27 mouse cellular contexts compared by ENCODE assay signal in the genomic region with DNA sequence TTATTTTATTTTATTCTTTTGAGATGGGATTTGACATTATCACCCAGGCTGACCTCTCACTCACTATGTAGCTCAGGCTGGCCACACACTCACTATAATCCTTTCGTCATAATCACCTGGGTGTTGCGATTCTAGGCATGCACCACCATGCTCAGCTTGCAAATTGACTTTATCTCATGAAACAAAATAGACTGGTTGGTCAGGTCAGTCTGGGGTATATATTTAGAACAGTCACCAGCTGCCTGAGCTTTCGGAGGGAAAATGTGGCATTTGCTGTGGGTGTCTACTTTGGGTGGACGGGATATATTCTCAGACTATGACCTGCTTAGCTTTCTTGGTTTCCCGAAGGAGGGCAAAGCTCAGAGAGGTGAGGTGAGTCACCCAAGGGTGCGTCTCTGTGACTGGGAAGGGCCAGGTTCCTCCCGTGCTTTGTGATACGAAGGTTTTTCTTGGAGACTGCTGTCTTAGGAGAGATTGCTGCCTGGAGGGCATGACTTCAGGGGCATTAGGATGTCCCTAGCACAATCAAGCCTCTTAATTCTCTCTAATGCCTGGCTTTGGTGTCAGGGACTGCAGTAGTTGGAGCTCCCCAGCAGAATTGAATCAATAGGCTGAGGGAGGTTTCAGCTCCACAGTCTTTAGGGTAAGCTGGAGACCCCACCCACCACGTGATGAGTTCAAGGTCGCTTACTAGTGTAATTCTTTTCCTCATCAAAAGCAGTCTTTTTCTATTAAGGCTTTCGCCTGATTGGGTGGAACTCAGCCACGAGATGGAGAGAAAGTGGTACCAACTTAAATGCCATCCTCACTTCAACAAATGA. TPM values are rescaled to one million over a fixed set of nuclear protein-coding genes. Genes with fewer than 3 reads are reported as not detected.
DNase-seq lines count a peak whose midpoint lies in the region; ATAC-seq lines count a peak whose summit lies in the region.
"Had no signal": no experiment of that assay in that cellular context is flagged by ENCODE, and none has a peak within 500 bp of the region (broad histone marks: within the 10 kb centered on the region; RNA-seq: fewer than 3 reads in every experiment).

No protein-coding gene starts in this region.

- no peaks in the 10 kb centered on the region for H3K27me3 ChIP-seq in heart, embryonic 13.5 days (replicated peaks)
- H3K27me3 ChIP-seq: embryonic facial prominence, embryonic 12.5 days; kidney, embryonic 15.5 days; lung, embryonic 15.5 days; midbrain, embryonic 12.5 days; neural tube, embryonic 13.5 days had no signal

- ATAC-seq in heart, embryonic 13.5 days (ENCODE audit: extremely low read depth, insufficient number of reproducible peaks, low FRiP score, low TSS enrichment) = no peak
- no peak for ATAC-seq in monocyte, adult 5-6 weeks (replicated peaks; ENCODE audit: insufficient number of reproducible peaks, low FRiP score, low TSS enrichment, poor library complexity, severe bottlenecking)
- ATAC-seq in megakaryocyte-erythroid progenitor cell, adult 5-6 weeks (replicated peaks; ENCODE audit: low FRiP score, low TSS enrichment, poor library complexity, severe bottlenecking) = no peak
- ATAC-seq: forebrain, embryonic 14.5 days had no signal

- no peak overlapping the region for H3K4me3 ChIP-seq in heart, embryonic 13.5 days
- H3K4me3 ChIP-seq: embryonic facial prominence, embryonic 12.5 days; erythroblast, embryonic 14.5 days; kidney, embryonic 15.5 days; lung, embryonic 15.5 days; midbrain, embryonic 12.5 days; neural tube, embryonic 13.5 days had no signal

- H3K9ac ChIP-seq in heart, embryonic 13.5 days = 0 out of 2 replicates have a peak overlapping the region, but pooled peaks have one; percentile 8
- H3K9ac ChIP-seq: embryonic facial prominence, embryonic 12.5 days; hindbrain, embryonic 14.5 days; kidney, embryonic 15.5 days; liver, embryonic 14.5 days; lung, embryonic 15.5 days; midbrain, embryonic 12.5 days; neural tube, embryonic 13.5 days had no signal

- peak overlapping the region; percentile 41 for H3K4me2 ChIP-seq in heart, embryonic 13.5 days
- H3K4me2 ChIP-seq: embryonic facial prominence, embryonic 12.5 days; hindbrain, embryonic 14.5 days; kidney, embryonic 15.5 days; lung, embryonic 15.5 days; midbrain, embryonic 12.5 days; neural tube, embryonic 13.5 days had no signal

- DNase-seq in heart, adult 11 months = no peak
- peak; percentile 25 for DNase-seq in urinary bladder, adult 2 months (ENCODE audit: low spot score)
- DNase-seq in urinary bladder, postnatal 4 days (ENCODE audit: low spot score in 2 of 2) = no peak
- peak; percentile 80 for DNase-seq in large intestine, adult 2 months (ENCODE audit: low read depth, low spot score)
- DNase-seq in left cerebral cortex, postnatal 10 days (ENCODE audit: extremely low spot score in 1 of 2, low spot score in 2 of 2) = no peak
- DNase-seq: adrenal gland, adult 2 months; cerebellum, adult 9-11 months; gastrocnemius, postnatal 14 days; layer of hippocampus, postnatal 36 days; lung, postnatal 4 days; right cerebral cortex, adult 18-20 months; thymus, adult 2 months had no signal

- H3K27ac ChIP-seq in heart, embryonic 13.5 days (replicated peaks) = peak overlapping the region; percentile 70
- H3K27ac ChIP-seq: embryonic facial prominence, embryonic 12.5 days; hindbrain, embryonic 14.5 days; kidney, embryonic 15.5 days; liver, embryonic 14.5 days; lung, embryonic 15.5 days; midbrain, embryonic 12.5 days; neural tube, embryonic 13.5 days had no signal

- intact Hi-C loops in left cerebral cortex, postnatal 10 days (cut with DNase I) = loop anchor here (5.0 kb wide), 1 partner anchor 87 kb away; no protein-coding TSS in a partner anchor

- WGBS in heart, embryonic 13.5 days = 59% methylated on average over 12 of the region's 12 CpGs
- 39% methylated on average over 12 of the region's 12 CpGs for WGBS in large intestine, adult 2 months

- peaks cover 15% of the 10 kb centered on the region for H3K4me1 ChIP-seq in heart, embryonic 13.5 days
- H3K4me1 ChIP-seq: lung, embryonic 15.5 days had no signal

- H3K9me3 ChIP-seq in heart, embryonic 13.5 days = 0 out of 2 replicates have a peak, but pooled peaks cover 3% of the 10 kb centered on the region
- H3K9me3 ChIP-seq: embryonic facial prominence, embryonic 12.5 days; kidney, embryonic 15.5 days; lung, embryonic 15.5 days; midbrain, embryonic 12.5 days had no signal

- H3K36me3 ChIP-seq in heart, embryonic 13.5 days = no peaks in the 10 kb centered on the region
- H3K36me3 ChIP-seq: embryonic facial prominence, embryonic 12.5 days; kidney, embryonic 15.5 days; lung, embryonic 15.5 days; midbrain, embryonic 12.5 days; neural tube, embryonic 13.5 days had no signal

RNA-seq across cellular contexts. Expression of a gene that starts 23.0 kb away (rescaled TPM):
- 2.2 and 2.3 TPM in 2 replicates for polyA plus RNA-seq in heart, embryonic 13.5 days (2015; fragmentation: Nextera tagmentation; extraction: Ambion mirVana)
- polyA plus RNA-seq in urinary bladder, adult 2 months (2012; rRNA removed) = 29.8 and 38.1 TPM in 2 replicates
- 18.2 and 19.6 TPM in 2 replicates for polyA plus RNA-seq in large intestine, adult 2 months (2012; rRNA removed)
- total RNA-seq in monocyte, adult 5-6 weeks (2017) = not detected in 3 replicates
- total RNA-seq in left cerebral cortex, postnatal 10 days (2021) = 1 to 10 TPM; 1.1 to 1.2 TPM
- not detected in 2 replicates for total RNA-seq in megakaryocyte-erythroid progenitor cell, adult 5-6 weeks (2014; fragmentation: Nextera tagmentation)
- total RNA-seq in megakaryocyte-erythroid progenitor cell, adult 5-6 weeks (2017) = not detected in 2 replicates
- polyA plus RNA-seq: erythroblast, embryonic 14.5 days; liver, embryonic 14.5 days had no signal

RNA-seq across cellular contexts. Expression of a gene that starts 48.8 kb away (rescaled TPM):
- polyA plus RNA-seq in heart, embryonic 13.5 days (2015; fragmentation: Nextera tagmentation; extraction: Ambion mirVana) = not detected in 2 replicates
- 0.12 and 0.14 TPM in 2 replicates for polyA plus RNA-seq in urinary bladder, adult 2 months (2012; rRNA removed)
- polyA plus RNA-seq in large intestine, adult 2 months (2012; rRNA removed) = not detected in 2 replicates
- 0.38 TPM in 1 of 3 replicates, not detected in the others for total RNA-seq in monocyte, adult 5-6 weeks (2017)
- total RNA-seq in left cerebral cortex, postnatal 10 days (2021) = not detected
- total RNA-seq in megakaryocyte-erythroid progenitor cell, adult 5-6 weeks (2014; fragmentation: Nextera tagmentation) = not detected in 2 replicates
- not detected in 2 replicates for total RNA-seq in megakaryocyte-erythroid progenitor cell, adult 5-6 weeks (2017)
- total RNA-seq: adrenal gland, adult 2 months; gastrocnemius, postnatal 14 days; layer of hippocampus, adult 18-20 months; layer of hippocampus, postnatal 36 days; left cerebral cortex, postnatal 25 days had no signal
- polyA plus RNA-seq: adrenal gland, adult 2 months; erythroblast, embryonic 14.5 days; forebrain, embryonic 14.5 days; intestine, embryonic 14.5 days; kidney, embryonic 15.5 days; liver, embryonic 14.5 days; lung, embryonic 15.5 days; midbrain, embryonic 12.5 days had no signal

Comparison
In these comparisons a context has a peak if more than half of its experiments do, and no peak if none do; other contexts are left out.
1. DNase-seq: peak in urinary bladder, adult 2 months (single experiment) and large intestine, adult 2 months (single experiment); none in heart, adult 11 months (single experiment), urinary bladder, postnatal 4 days (0 of 2) and left cerebral cortex, postnatal 10 days (0 of 2).